Mouse (Mus musculus): Measurements from ENCODE around the gene Anxa11.
A peak's percentile ranks its signal among the peaks of the same experiment; 100 is the strongest.
"Not testable (repeated sequence)": the region's sequence is repeated elsewhere in the genome, so short reads cannot be mapped to it uniquely, and the experiment has no call there.

Anxa11 gene

GRCm38 (mm10) chr14:25841579-25841978, 377 bp upstream of the Anxa11 start:
- DNase-seq (ENCODE audit: low read depth, low spot score), result no peak

DNA sequence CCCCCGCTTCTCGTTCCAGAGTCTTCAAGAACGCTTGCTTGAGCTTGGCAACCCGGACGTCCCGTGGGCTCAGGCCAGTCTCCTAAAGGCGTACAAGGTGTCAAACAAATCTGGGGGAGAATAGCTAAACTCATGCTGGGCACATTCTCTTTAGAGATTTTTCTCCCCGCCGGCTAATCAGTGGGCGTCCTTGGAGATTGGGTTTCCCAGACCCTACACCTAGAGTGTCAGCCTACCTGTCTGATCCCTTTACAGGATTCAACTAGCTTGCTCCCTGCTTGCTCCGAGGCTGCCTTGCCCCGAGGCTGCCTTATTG, 690 bp downstream of the Anxa11 start:
- DNase-seq (ENCODE audit: low read depth, low spot score), result no peak

GRCm38 (mm10) chr14:25844372-25844771, 2.4 kb downstream of the Anxa11 start:
- DNase-seq (ENCODE audit: low read depth, low spot score), result no peak

- DNase-seq (ENCODE audit: low read depth, low spot score), result no peak
These were observed 4.0 kb downstream of the Anxa11 start for GRCm38 (mm10) chr14:25845832-25846383.

GRCm38 (mm10) chr14:25846516-25846915, 4.6 kb downstream of the Anxa11 start:
- DNase-seq (ENCODE audit: low read depth, low spot score), result no peak

DNA sequence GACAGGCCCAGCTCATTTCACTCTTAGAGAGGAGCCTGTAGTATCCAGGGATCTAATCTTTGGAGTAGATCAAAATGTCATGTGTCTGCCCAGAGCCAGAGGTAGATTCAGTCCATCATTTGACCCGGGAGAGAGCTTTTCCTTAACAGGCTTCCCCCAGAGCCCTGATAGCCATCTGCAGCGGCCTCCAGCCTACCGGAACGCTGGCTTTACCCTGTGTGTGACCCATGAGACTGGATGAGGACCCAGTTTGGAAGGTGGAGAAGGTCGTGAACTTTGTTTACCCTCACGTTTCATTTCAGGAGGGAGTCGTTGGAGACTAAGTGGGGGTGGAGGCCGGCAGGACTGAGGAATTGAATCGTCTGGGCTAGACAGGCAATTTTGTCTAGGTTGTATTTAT, 5.7 kb downstream of the Anxa11 start:
- DNase-seq (ENCODE audit: low read depth, low spot score), result no peak

DNA sequence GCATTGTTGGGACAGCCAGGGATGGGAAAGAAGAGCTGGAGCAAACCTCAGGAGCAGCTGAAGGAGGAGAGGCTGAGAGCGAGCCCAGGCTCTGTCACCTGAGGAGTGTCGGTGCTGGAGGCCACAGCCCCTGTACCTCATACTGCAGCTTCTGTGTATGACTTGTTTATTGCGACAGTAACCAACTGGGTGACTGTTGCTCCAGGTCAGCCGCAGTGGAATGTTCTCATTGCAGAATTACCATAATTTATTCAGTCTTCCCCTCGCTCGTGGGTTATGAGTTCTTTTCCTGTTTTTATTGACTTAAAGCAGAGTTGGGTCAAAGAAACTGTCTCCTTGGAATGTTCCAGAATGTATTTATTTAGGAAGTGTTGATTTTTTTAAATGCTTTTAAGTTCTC, 6.3 kb downstream of the Anxa11 start:
- no peak for DNase-seq (ENCODE audit: low read depth, low spot score)

DNA sequence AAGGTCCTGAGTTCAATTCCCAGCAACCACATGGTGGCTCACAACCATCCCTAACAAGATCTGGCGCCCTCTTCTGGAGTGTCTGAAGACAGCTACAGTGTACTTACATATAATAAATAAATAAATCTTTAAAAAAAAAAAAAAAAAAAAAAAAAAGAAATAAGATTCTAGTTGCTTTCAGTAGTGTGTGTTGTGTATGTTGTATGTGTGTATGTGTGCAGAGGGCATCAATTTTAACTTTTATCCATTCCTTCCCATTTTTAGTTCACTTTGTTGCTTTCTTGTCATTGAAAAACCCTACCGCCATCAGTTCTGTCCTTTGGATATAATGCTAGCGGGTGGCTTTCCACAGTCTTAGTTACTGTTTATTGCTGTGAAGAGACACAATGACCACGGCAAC, 6.8 kb downstream of the Anxa11 start:
- DNase-seq (ENCODE audit: low read depth, low spot score), result not testable (repeated sequence)

- DNase-seq (ENCODE audit: low read depth, low spot score), result no peak
These were observed 8.5 kb downstream of the Anxa11 start for GRCm38 (mm10) chr14:25850433-25850832.

- DNase-seq (ENCODE audit: low read depth, low spot score), result no peak
These were observed 9.2 kb downstream of the Anxa11 start for GRCm38 (mm10) chr14:25851189-25851588.

DNA sequence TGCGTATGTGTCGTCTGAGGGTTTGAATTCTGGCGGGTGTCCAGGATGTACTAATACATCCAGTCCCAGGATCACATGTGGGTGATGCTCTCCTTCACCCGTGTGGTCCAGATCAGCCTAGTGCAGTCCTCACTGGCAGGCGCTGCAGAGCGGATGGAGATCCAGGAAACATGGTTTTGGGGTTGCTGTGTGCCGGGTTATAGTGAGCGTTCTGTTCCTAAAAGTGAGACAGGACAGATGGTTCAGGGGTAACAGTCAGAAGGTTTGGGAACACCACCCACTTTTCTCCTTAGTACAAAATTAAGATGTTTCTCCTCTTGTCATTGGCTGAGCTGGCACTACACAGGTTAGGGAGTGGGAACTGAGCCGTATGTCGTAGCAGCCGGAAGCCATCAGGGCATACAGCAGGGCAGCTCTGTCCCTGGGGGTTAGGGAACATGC, 10.2 kb downstream of the Anxa11 start:
- no peak for DNase-seq (ENCODE audit: low read depth, low spot score)

DNA sequence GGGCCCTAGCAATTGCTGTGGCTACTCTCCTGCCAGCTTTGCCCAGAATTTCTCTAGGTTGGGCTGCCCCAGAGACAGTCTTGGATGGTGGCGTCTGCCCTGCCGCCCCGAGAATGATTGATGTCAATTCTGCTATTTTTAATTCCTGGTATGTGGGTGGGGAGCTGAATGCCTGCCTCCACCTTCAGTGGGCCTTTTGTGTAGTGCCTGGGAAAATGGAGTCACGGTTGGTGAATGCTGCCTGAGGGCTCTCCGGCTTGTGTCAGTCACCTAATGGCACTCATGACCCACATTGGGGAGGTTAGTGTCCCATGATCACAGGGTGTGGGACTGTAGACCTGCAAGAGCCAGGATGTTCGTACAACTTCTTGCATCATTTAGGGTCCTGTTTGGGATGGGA, 11.3 kb downstream of the Anxa11 start:
- DNase-seq (ENCODE audit: low read depth, low spot score), result no peak

GRCm38 (mm10) chr14:25853717-25854452, 11.9 kb downstream of the Anxa11 start:
- DNase-seq (ENCODE audit: low read depth, low spot score), result no peak

GRCm38 (mm10) chr14:25855241-25855885, 13.4 kb downstream of the Anxa11 start:
- peak; percentile 81 for DNase-seq (ENCODE audit: low read depth, low spot score)

DNA sequence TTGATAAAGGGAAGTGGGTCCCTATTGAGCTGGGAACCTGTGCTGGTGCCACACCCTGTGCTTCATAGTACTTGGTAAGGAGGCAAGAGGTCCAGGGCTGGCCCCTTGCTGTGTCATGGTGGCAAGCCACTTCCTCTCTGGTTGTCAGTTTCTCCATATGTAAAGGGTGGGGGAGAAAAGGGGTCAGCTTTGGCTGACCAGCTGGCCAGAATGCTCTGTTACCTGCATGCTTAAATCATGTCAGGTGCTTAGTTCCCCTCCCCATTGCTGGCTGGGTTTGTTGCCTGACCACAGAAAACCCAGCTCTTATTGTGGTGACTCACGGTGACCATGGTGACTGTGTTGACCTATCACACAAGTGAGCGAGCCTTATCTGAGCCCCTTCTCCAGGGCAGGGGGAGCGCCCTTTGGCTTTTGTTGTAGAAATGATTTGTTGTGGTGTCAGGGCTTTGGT, 15.2 kb downstream of the Anxa11 start:
- peak; percentile 68 for DNase-seq (ENCODE audit: low read depth, low spot score)

- DNase-seq (ENCODE audit: low read depth, low spot score), result peak; percentile 86
These were observed 16.0 kb downstream of the Anxa11 start for GRCm38 (mm10) chr14:25857940-25858339.

DNA sequence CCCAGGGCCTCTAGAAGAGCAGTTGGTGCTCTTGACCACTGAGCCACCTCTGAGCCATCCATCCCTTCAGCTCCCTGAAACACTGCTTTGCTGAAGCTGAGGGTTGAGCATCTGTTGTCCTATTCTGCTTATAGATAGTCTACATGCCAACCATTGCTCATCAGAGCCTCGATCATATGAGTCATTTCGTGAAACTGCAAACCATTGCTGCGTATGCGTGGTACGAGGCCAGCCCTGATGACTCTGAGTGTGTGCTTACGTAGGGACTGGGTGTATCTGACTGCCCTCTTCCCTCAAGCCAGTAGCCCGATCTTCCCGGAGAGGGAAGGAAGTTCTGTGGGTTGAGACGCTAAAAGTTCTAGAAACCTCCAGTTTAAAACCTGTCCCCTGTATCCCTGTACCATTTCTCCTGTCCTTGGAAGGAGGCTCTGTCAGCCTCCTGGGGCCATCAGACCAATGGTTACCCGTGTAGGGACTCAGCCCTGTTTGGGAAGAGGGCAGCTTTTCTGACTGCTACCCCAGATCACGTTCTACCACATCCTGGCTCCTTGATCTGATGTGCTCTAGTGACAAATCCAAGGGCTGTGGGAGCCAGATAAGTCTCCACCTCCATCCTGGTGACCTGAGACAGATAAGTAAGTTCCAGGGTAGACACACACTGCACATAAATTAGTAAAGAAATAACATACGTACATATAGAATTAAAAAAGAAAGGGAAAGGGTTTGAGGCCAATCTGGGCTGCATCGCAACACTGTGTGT, 20.0 kb downstream of the Anxa11 start:
- peak; percentile 80 for DNase-seq (ENCODE audit: low read depth, low spot score)

DNA sequence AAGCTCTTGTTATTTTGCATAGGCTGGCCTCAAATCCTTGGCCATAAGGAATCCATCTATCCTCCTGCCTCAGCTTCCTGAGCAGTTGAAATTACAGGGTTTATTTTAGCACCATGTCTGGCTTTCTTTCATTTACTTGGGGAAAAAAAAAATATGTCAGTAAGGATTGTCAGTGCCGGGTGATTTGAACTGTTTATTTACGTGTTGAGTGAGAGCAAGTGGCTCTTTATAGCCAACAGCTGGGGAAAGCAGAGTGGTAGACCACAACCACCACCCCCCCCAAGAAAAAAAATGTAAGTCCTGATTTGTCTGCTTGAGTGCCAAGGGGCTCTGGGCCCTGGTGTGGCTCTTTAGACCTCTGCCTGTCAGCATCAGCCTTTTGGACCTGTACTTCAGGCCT, 21.8 kb downstream of the Anxa11 start:
- no peak for DNase-seq (ENCODE audit: low read depth, low spot score)

GRCm38 (mm10) chr14:25865251-25865650, 23.3 kb downstream of the Anxa11 start:
- DNase-seq (ENCODE audit: low read depth, low spot score), result no peak

- no peak for DNase-seq (ENCODE audit: low read depth, low spot score)
These were observed 24.4 kb downstream of the Anxa11 start for GRCm38 (mm10) chr14:25866384-25866783.

GRCm38 (mm10) chr14:25866832-25867231, 24.9 kb downstream of the Anxa11 start:
- no peak for DNase-seq (ENCODE audit: low read depth, low spot score)

- no peak for DNase-seq (ENCODE audit: low read depth, low spot score)
These were observed 25.9 kb downstream of the Anxa11 start for GRCm38 (mm10) chr14:25867834-25868233.
